Mouse (Mus musculus): Measurements from ENCODE around the gene Fancg.

DNA sequence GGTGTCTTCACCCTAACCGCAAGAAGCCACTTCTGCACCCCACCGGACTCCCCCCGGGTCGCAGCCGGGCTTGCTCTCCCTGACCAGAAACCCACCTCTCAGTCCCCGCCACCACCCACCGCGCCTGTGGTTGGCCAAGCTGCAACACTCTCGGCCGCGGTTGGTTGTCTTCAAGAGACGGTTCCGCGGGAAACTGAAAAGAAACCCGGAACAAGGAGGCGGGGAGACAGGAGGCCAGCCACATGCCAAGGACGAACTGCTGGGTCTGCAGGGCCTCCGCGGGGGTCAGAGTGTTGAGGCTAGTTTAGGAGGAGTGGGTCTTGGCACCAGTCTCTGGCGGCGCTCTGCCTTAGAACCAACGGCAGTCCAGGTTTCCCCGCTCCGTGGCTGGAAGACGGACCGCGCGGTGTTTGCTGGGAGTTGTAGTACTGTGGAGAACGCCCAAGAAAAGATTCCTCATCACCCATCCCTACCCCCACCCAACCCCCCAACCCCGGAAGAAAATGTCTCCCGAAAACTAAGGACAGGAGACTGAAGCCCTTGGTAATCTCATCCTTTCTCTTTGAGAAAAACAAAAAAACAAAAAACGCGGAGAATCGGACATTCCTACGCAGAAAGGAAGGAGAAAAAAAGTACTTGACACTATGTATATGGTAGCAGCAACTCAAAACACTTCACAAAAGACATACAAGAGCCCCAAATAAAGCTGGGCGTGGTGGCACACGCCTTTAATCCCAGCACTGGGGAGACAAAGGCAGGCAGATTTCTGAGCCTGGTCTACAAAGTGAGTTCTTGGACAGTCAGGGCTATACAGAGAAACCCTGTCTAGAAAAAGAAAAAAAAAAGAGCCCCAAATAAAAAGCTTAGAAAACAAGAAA lies at the start of gene Fancg:
- TF ChIP-seq GATA1 (IDR thresholded peaks at IDR 0.05; ENCODE audit: borderline replicate concordance, low read length) = no peak
- TF ChIP-seq FLI1 (IDR thresholded peaks at IDR 0.05; ENCODE audit: low read length) = no peak

Measured in megakaryocyte, embryonic 14.5 days (primary cell).